Mouse (Mus musculus): Measurements from ENCODE around the gene Brd7.

GRCm38 (mm10) chr8:88305814-88306213, 56.2 kb downstream of the Brd7 start:
- TF ChIP-seq CTCF (IDR thresholded peaks at IDR 0.05; ENCODE audit: insufficient read depth, low read length) (no peak), POLR2A (IDR thresholded peaks at IDR 0.05; ENCODE audit: borderline replicate concordance, extremely low read depth, low read depth, low read length) (no peak)
